Mouse (Mus musculus) cerebellum, adult 8-10 months (tissue): ENCODE measurements around the gene C1qtnf7.

Source experiments
- DNase-seq: peaks from one replicate; pipeline ENCODE4 v3.0.0; 2022

C1qtnf7 gene

GRCm38 (mm10) chr5:43515401-43515976 lies at the start of gene C1qtnf7:
Gene C1qtnf7, plus strand, starts transcription at chr5:43515538.
- no peak for DNase-seq

- no peak for DNase-seq
Measured at GRCm38 (mm10) chr5:43466762-43467161, 48.6 kb upstream of the C1qtnf7 start.

- no peak for DNase-seq
Measured at GRCm38 (mm10) chr5:43467214-43467613, 48.1 kb upstream of the C1qtnf7 start.

GRCm38 (mm10) chr5:43468937-43469336 lies 46.4 kb upstream of the C1qtnf7 start:
- no peak for DNase-seq

- DNase-seq, result no peak
Measured at GRCm38 (mm10) chr5:43477953-43478352, 37.4 kb upstream of the C1qtnf7 start.

GRCm38 (mm10) chr5:43480046-43480445 lies 35.3 kb upstream of the C1qtnf7 start:
- no peak for DNase-seq

- DNase-seq, result no peak
Measured at GRCm38 (mm10) chr5:43480786-43481185, 34.6 kb upstream of the C1qtnf7 start.

GRCm38 (mm10) chr5:43481824-43482223 lies 33.5 kb upstream of the C1qtnf7 start:
- no peak for DNase-seq

- DNase-seq, result no peak
Measured at GRCm38 (mm10) chr5:43501887-43502286, 13.5 kb upstream of the C1qtnf7 start.

GRCm38 (mm10) chr5:43504243-43504786 lies 11.0 kb upstream of the C1qtnf7 start:
- DNase-seq, result no peak

GRCm38 (mm10) chr5:43508470-43508869 lies 6.9 kb upstream of the C1qtnf7 start:
- DNase-seq, result no peak

GRCm38 (mm10) chr5:43508892-43509291 lies 6.4 kb upstream of the C1qtnf7 start:
- no peak for DNase-seq

- no peak for DNase-seq
Measured at GRCm38 (mm10) chr5:43511126-43511525, 4.2 kb upstream of the C1qtnf7 start.

- DNase-seq, result no peak
Measured at GRCm38 (mm10) chr5:43516491-43516890, 1.2 kb downstream of the C1qtnf7 start.

GRCm38 (mm10) chr5:43517313-43517712 lies 2.0 kb downstream of the C1qtnf7 start:
- DNase-seq, result no peak

- no peak for DNase-seq
Measured at GRCm38 (mm10) chr5:43519905-43520304, 4.6 kb downstream of the C1qtnf7 start.

- no peak for DNase-seq
Measured at GRCm38 (mm10) chr5:43521369-43521768, 6.0 kb downstream of the C1qtnf7 start.

- DNase-seq, result no peak
Measured at GRCm38 (mm10) chr5:43522866-43523265, 7.5 kb downstream of the C1qtnf7 start.

- DNase-seq, result no peak
Measured at GRCm38 (mm10) chr5:43526874-43527584, 11.7 kb downstream of the C1qtnf7 start.

GRCm38 (mm10) chr5:43530186-43530585 lies 14.8 kb downstream of the C1qtnf7 start:
- DNase-seq, result no peak

GRCm38 (mm10) chr5:43530886-43531285 lies 15.5 kb downstream of the C1qtnf7 start:
- no peak for DNase-seq

GRCm38 (mm10) chr5:43538322-43539167 lies 23.2 kb downstream of the C1qtnf7 start:
- no peak for DNase-seq

GRCm38 (mm10) chr5:43539168-43539516 lies 23.8 kb downstream of the C1qtnf7 start:
- no peak for DNase-seq

- DNase-seq, result no peak
Measured at GRCm38 (mm10) chr5:43539871-43540270, 24.5 kb downstream of the C1qtnf7 start.
